Mouse (Mus musculus): ENCODE measurements around the gene Tnks1bp1. TPM values are rescaled to one million over a fixed set of nuclear protein-coding genes. Genes with fewer than 3 reads are reported as not detected.

Gene Tnks1bp1
- polyA plus RNA-seq, 1 experiment from 2014 or later: 21.8 TPM

- Histone ChIP-seq H3K4me2 (ENCODE audit: low read length) (no peak overlapping the region), H3K9ac (ENCODE audit: low read depth, low read length) (no peak overlapping the region), H3K27me3 (ENCODE audit: insufficient read depth, low read length) (no peaks in the 10 kb centered on the region), H3K9me3 (replicated peaks; ENCODE audit: low read length) (no peaks in the 10 kb centered on the region), H3K36me3 (ENCODE audit: insufficient read depth, low read length) (peaks cover 22% of the 10 kb centered on the region; the same call in 1 of the 2 replicates), H3K4me1 (replicated peaks; ENCODE audit: insufficient read depth, low read length) (no peaks in the 10 kb centered on the region), H3K4me3 (replicated peaks; ENCODE audit: low read depth, low read length) (no peak overlapping the region), H3K27ac (no peak overlapping the region)
- ATAC-seq (replicated peaks; ENCODE audit: low FRiP score, low read depth): no peak
- no peak for TF ChIP-seq CTCF (IDR thresholded peaks at IDR 0.05; ENCODE audit: low read depth)
- 82% methylated on average over 2 of the region's 2 CpGs for WGBS
- no peak for DNase-seq (ENCODE audit: low spot score)
Observed at GRCm38 (mm10) chr2:85068626-85069025, 20.8 kb downstream of the Tnks1bp1 start.

- Histone ChIP-seq H3K9ac (ENCODE audit: low read depth, low read length) (no peak overlapping the region), H3K4me1 (replicated peaks; ENCODE audit: insufficient read depth, low read length) (no peaks in the 10 kb centered on the region), H3K36me3 (ENCODE audit: insufficient read depth, low read length) (peaks cover 19% of the 10 kb centered on the region; the same call in 1 of the 2 replicates), H3K27ac (no peak overlapping the region), H3K4me3 (replicated peaks; ENCODE audit: low read depth, low read length) (no peak overlapping the region), H3K27me3 (ENCODE audit: insufficient read depth, low read length) (no peaks in the 10 kb centered on the region), H3K9me3 (replicated peaks; ENCODE audit: low read length) (no peaks in the 10 kb centered on the region), H3K4me2 (ENCODE audit: low read length) (no peak overlapping the region)
- DNase-seq (ENCODE audit: low spot score): no peak
- TF ChIP-seq CTCF (IDR thresholded peaks at IDR 0.05; ENCODE audit: low read depth): no peak
- WGBS: 57% methylated on average over 15 of the region's 15 CpGs
- ATAC-seq (replicated peaks; ENCODE audit: low FRiP score, low read depth): no peak
Observed at GRCm38 (mm10) chr2:85070086-85070485, 22.3 kb downstream of the Tnks1bp1 start.

DNA sequence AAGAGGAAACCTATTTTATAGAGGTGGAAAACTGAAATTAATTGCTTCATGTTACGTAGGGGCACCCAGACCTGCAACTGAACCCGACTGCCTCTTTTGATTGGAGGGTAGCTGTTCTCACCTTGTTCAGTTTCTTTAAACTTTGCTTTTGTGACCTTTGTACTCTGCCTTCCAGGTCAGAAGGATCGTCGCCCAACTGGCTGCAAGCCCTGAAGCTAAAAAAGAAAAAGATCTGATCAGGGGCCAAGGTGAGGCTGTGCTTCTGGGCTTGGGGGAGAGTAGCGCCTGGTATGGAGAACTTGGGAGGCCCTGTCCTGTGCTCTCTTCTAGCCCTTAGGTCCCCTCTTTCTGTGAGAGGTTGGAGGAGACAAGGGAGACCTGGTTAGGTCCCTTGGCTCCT, 24.1 kb downstream of the Tnks1bp1 start:
- no peaks in the 10 kb centered on the region for H3K9me3 ChIP-seq (replicated peaks; ENCODE audit: low read length)
- ATAC-seq (replicated peaks; ENCODE audit: low FRiP score, low read depth) (no peak), DNase-seq (ENCODE audit: low spot score) (no peak)
- H3K36me3 ChIP-seq (ENCODE audit: insufficient read depth, low read length): peaks cover 19% of the 10 kb centered on the region; the same call in 1 of the 2 replicates
- TF ChIP-seq CTCF (IDR thresholded peaks at IDR 0.05; ENCODE audit: low read depth): no peak
- H3K9ac ChIP-seq (ENCODE audit: low read depth, low read length): no peak overlapping the region
- 65% methylated on average over 5 of the region's 5 CpGs for WGBS
- H3K4me1 ChIP-seq (replicated peaks; ENCODE audit: insufficient read depth, low read length): no peaks in the 10 kb centered on the region
- H3K27me3 ChIP-seq (ENCODE audit: insufficient read depth, low read length): no peaks in the 10 kb centered on the region
- no peak overlapping the region for H3K4me3 ChIP-seq (replicated peaks; ENCODE audit: low read depth, low read length)
- no peak overlapping the region for H3K27ac ChIP-seq
- no peak overlapping the region for H3K4me2 ChIP-seq (ENCODE audit: low read length)

DNA sequence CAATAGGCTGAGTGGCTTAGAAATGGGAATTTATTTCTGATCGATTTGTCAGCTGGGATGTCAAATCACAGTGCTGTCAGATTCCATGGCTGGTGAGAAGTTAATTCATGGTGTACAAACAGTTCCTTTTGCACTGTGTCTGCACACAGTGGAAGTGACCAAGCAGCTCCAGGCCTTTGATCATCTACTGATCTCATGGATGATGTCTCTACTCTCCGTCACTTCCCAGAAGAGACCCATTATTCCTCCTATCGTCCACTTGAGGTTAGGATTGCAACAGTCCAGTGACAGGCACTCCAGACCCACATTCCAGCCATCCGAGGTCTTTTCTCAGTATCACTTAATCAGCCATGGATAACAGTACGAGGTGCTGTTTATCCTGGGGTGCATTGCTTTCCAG, 25.9 kb downstream of the Tnks1bp1 start:
- no peaks in the 10 kb centered on the region for H3K27me3 ChIP-seq (ENCODE audit: insufficient read depth, low read length)
- H3K9ac ChIP-seq (ENCODE audit: low read depth, low read length): no peak overlapping the region
- 87% methylated on average over 5 of the region's 5 CpGs for WGBS
- no peak overlapping the region for H3K4me2 ChIP-seq (ENCODE audit: low read length)
- no peaks in the 10 kb centered on the region for H3K9me3 ChIP-seq (replicated peaks; ENCODE audit: low read length)
- H3K36me3 ChIP-seq (ENCODE audit: insufficient read depth, low read length): peaks cover 19% of the 10 kb centered on the region; the same call in 1 of the 2 replicates
- TF ChIP-seq CTCF (IDR thresholded peaks at IDR 0.05; ENCODE audit: low read depth): no peak
- H3K4me1 ChIP-seq (replicated peaks; ENCODE audit: insufficient read depth, low read length): no peaks in the 10 kb centered on the region
- H3K4me3 ChIP-seq (replicated peaks; ENCODE audit: low read depth, low read length): no peak overlapping the region
- no peak for ATAC-seq (replicated peaks; ENCODE audit: low FRiP score, low read depth)
- DNase-seq (ENCODE audit: low spot score): no peak
- H3K27ac ChIP-seq: no peak overlapping the region

- no peaks in the 10 kb centered on the region for H3K9me3 ChIP-seq (replicated peaks; ENCODE audit: low read length)
- no peak overlapping the region for H3K4me3 ChIP-seq (replicated peaks; ENCODE audit: low read depth, low read length)
- no peaks in the 10 kb centered on the region for H3K4me1 ChIP-seq (replicated peaks; ENCODE audit: insufficient read depth, low read length)
- ATAC-seq (replicated peaks; ENCODE audit: low FRiP score, low read depth): 0 out of 2 replicates have a peak, but pooled peaks have one; percentile 36
- H3K9ac ChIP-seq (ENCODE audit: low read depth, low read length): no peak overlapping the region
- 57% methylated on average over 11 of the region's 11 CpGs for WGBS
- DNase-seq (ENCODE audit: low spot score): peak; percentile 50
- TF ChIP-seq CTCF (IDR thresholded peaks at IDR 0.05; ENCODE audit: low read depth): no peak
- no peaks in the 10 kb centered on the region for H3K36me3 ChIP-seq (ENCODE audit: insufficient read depth, low read length)
- H3K27ac ChIP-seq: no peak overlapping the region
- no peak overlapping the region for H3K4me2 ChIP-seq (ENCODE audit: low read length)
- no peaks in the 10 kb centered on the region for H3K27me3 ChIP-seq (ENCODE audit: insufficient read depth, low read length)
Observed at GRCm38 (mm10) chr2:85088716-85089646, 41.2 kb downstream of the Tnks1bp1 start.

DNA sequence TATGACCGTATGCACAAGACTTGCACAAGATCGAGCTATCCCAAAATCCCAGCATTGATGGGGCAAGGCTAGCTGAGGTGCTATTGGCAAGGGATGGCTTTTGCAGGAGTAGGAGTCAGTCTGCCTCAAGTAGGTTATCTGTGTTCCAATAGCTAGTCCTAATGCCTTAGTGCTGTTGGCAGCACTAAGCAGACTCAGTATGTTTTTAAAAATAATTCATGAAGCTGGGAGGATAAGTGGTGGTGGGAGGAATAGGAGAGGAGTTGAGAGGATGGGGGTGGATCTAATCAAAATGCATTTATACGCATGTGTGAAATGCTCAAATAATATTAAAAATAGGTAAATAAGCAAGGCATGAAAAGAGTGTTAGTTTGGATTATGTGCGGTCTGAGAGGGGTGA, 43.5 kb downstream of the Tnks1bp1 start:
- Histone ChIP-seq H3K27ac (no peak overlapping the region), H3K36me3 (ENCODE audit: insufficient read depth, low read length) (no peaks in the 10 kb centered on the region), H3K9ac (ENCODE audit: low read depth, low read length) (no peak overlapping the region), H3K9me3 (replicated peaks; ENCODE audit: low read length) (no peaks in the 10 kb centered on the region), H3K4me2 (ENCODE audit: low read length) (no peak overlapping the region), H3K27me3 (ENCODE audit: insufficient read depth, low read length) (no peaks in the 10 kb centered on the region), H3K4me3 (replicated peaks; ENCODE audit: low read depth, low read length) (no peak overlapping the region), H3K4me1 (replicated peaks; ENCODE audit: insufficient read depth, low read length) (no peaks in the 10 kb centered on the region)
- TF ChIP-seq CTCF (IDR thresholded peaks at IDR 0.05; ENCODE audit: low read depth): no peak
- 98% methylated on average over 4 of the region's 4 CpGs for WGBS
- ATAC-seq (replicated peaks; ENCODE audit: low FRiP score, low read depth) (no peak), DNase-seq (ENCODE audit: low spot score) (no peak)

All from kidney, postnatal 0 days (tissue).